9 mouse cellular contexts compared by ENCODE assay signal in genomic region chr4:148890892-148891838, GRCm38 (mm10).
DNase-seq lines count a peak whose midpoint lies in the region; ATAC-seq and TF ChIP-seq lines count a peak whose summit lies in the region.
"Had no signal": no experiment of that assay in that cellular context is flagged by ENCODE, and none has a peak within 500 bp of the region (broad histone marks: within the 10 kb centered on the region; RNA-seq: fewer than 3 reads in every experiment).

No protein-coding gene starts in this region.

- DNase-seq in R1 (ENCODE audit: low read depth, low spot score), result peak; percentile 78
- no peak for DNase-seq in layer of hippocampus, adult 9-10 months (ENCODE audit: low spot score)
- DNase-seq in gastrocnemius, postnatal 10 days, result no peak
- DNase-seq in frontal cortex, postnatal 14 days (ENCODE audit: low spot score in 2 of 2), result no peak

- peak overlapping the region; percentile 68 for H3K9ac ChIP-seq in ES-Bruce4 (ENCODE audit: low read depth, poor library complexity, severe bottlenecking)
- H3K9ac ChIP-seq in limb, embryonic 12.5 days (replicated peaks), result peak overlapping the region; percentile 71
- H3K9ac ChIP-seq in neural tube, embryonic 13.5 days, result peak overlapping the region; percentile 63

- H3K4me2 ChIP-seq in limb, embryonic 12.5 days, result peak overlapping the region; percentile 74
- peak overlapping the region; percentile 55 for H3K4me2 ChIP-seq in neural tube, embryonic 13.5 days

- no peaks in the 10 kb centered on the region for H3K9me3 ChIP-seq in ES-Bruce4 (replicated peaks; ENCODE audit: control insufficient read depth, insufficient read depth, low read length, poor library complexity, severe bottlenecking)
- H3K9me3 ChIP-seq in limb, embryonic 12.5 days, result no peaks in the 10 kb centered on the region
- H3K9me3 ChIP-seq in neural tube, embryonic 13.5 days, result no peaks in the 10 kb centered on the region

- peak overlapping the region; percentile 31 for H3K27ac ChIP-seq in ES-Bruce4 (ENCODE audit: insufficient read depth, low read length)
- H3K27ac ChIP-seq in limb, embryonic 12.5 days, result peak overlapping the region; percentile 45; the same call in 1 of the 2 replicates
- peak overlapping the region; percentile 64 for H3K27ac ChIP-seq in neural tube, embryonic 13.5 days (replicated peaks)

- no peaks in the 10 kb centered on the region for H3K27me3 ChIP-seq in ES-Bruce4 (ENCODE audit: control insufficient read depth, insufficient read depth, low read length, poor library complexity, severe bottlenecking)
- H3K27me3 ChIP-seq in limb, embryonic 12.5 days, result peaks cover 81% of the 10 kb centered on the region
- peaks cover 98% of the 10 kb centered on the region for H3K27me3 ChIP-seq in neural tube, embryonic 13.5 days

- peak overlapping the region; percentile 55 for H3K4me3 ChIP-seq in ES-Bruce4 (ENCODE audit: low read depth, low read length)
- H3K4me3 ChIP-seq in limb, embryonic 12.5 days (replicated peaks), result peak overlapping the region; percentile 42
- peak overlapping the region; percentile 26 for H3K4me3 ChIP-seq in neural tube, embryonic 13.5 days
- H3K4me3 ChIP-seq: myocyte had no signal

- TF ChIP-seq POLR2A in ES-Bruce4 (IDR thresholded peaks at IDR 0.05; ENCODE audit: insufficient read depth, low read length), result no peak

- 5% methylated on average over 52 of the region's 52 CpGs for WGBS in limb, embryonic 12.5 days
- WGBS in neural tube, embryonic 13.5 days, result 1% methylated on average over 48 of the region's 52 CpGs

- no peaks in the 10 kb centered on the region for H3K36me3 ChIP-seq in ES-Bruce4 (ENCODE audit: control insufficient read depth, insufficient read depth, low read length, poor library complexity, severe bottlenecking)
- H3K36me3 ChIP-seq in limb, embryonic 12.5 days, result no peaks in the 10 kb centered on the region
- no peaks in the 10 kb centered on the region for H3K36me3 ChIP-seq in neural tube, embryonic 13.5 days

- peak; percentile 25; the same call in 1 of the 2 replicates for ATAC-seq in granulocyte monocyte progenitor cell, adult 5-6 weeks (replicated peaks; ENCODE audit: poor library complexity, severe bottlenecking)
- peak; percentile 41; the same call in 1 of the 2 replicates for ATAC-seq in limb, embryonic 12.5 days (ENCODE audit: insufficient number of reproducible peaks, insufficient read depth, low FRiP score, low TSS enrichment, low read depth)
- ATAC-seq in neural tube, embryonic 13.5 days (ENCODE audit: low read depth), result peak; percentile 65

- TF ChIP-seq CTCF in ES-Bruce4 (IDR thresholded peaks at IDR 0.05; ENCODE audit: low read depth, low read length), result no peak

- peaks cover 4% of the 10 kb centered on the region for H3K4me1 ChIP-seq in ES-Bruce4 (ENCODE audit: control insufficient read depth, insufficient read depth, low read length)
- H3K4me1 ChIP-seq in limb, embryonic 12.5 days (replicated peaks), result peaks cover 10% of the 10 kb centered on the region
- peaks cover 69% of the 10 kb centered on the region for H3K4me1 ChIP-seq in neural tube, embryonic 13.5 days (replicated peaks)

- peak; percentile 67; the same call in 1 of the 2 replicates for TF ChIP-seq EP300 in ES-Bruce4 (IDR thresholded peaks at IDR 0.05; ENCODE audit: insufficient read depth, low read depth, low read length)
